Mouse (Mus musculus): Measurements from ENCODE around the gene Nkapl.

Gene Nkapl

GRCm38 (mm10) chr13:21427631-21428030 is 40.7 kb downstream of the Nkapl start:
- DNase-seq (ENCODE audit: low spot score), result no peak

GRCm38 (mm10) chr13:21423301-21423700 is 45.0 kb downstream of the Nkapl start:
- no peak for DNase-seq (ENCODE audit: low spot score)

- no peak for DNase-seq (ENCODE audit: low spot score)
These were observed 49.4 kb downstream of the Nkapl start for GRCm38 (mm10) chr13:21418865-21419264.

GRCm38 (mm10) chr13:21417298-21418010 is 50.9 kb downstream of the Nkapl start:
- no peak for DNase-seq (ENCODE audit: low spot score)
